Mouse (Mus musculus) heart, postnatal 0 days (tissue): ENCODE results near the gene Rbbp5.

Experiments
- CTCF ChIP-seq: IDR thresholded peaks from 2 replicates; pipeline ENCODE4 v1.5.1; 2016; ENCODE audit warnings: antibody characterized with exemption, control low read depth, low read depth
- EP300 ChIP-seq: IDR thresholded peaks from 2 replicates; pipeline ENCODE4 v1.6.1; 2016; ENCODE audit warnings: antibody characterized with exemption, low read depth

DNA sequence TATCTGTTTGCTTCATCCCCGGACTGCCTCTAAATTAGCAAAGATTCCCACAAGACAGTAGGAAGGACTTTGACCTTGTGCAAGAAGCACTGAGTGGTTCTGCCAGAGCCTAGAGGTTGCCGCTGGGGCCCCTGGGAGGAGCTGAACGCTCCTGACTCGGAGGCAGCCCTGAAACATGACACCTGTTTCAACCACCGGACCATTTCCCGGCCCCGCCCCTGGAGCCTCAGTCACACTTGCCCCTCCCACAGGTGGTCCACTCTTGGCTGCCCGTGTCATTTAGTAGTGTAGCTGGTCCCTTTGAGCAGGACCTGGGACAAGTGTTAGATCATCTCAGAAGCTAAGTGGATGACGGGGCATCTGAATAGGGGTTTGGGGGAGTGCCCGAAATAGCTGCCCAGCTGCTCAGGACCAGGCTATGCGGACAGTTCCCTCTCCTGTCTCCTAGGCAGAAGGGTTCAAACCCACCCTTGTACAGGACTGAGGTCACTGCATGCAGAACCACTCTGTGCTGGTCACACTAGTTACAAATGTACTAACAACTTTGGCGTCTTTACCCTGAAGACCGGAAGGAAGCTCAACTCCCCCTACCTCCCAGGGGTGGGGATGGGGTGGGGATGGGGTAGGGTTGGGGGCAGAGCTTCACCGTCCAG is 64.1 kb downstream of the Rbbp5 start:
- no peak for TF ChIP-seq CTCF
- TF ChIP-seq EP300: no peak
